Mouse (Mus musculus): ENCODE measurements at regions not wholly inside any gene's neighbourhood (a gene's known extent, or its start where the extent isn't known, plus 50 kb on each side); places are given as distances from the start of the nearest gene placed in this dataset.

DNA sequence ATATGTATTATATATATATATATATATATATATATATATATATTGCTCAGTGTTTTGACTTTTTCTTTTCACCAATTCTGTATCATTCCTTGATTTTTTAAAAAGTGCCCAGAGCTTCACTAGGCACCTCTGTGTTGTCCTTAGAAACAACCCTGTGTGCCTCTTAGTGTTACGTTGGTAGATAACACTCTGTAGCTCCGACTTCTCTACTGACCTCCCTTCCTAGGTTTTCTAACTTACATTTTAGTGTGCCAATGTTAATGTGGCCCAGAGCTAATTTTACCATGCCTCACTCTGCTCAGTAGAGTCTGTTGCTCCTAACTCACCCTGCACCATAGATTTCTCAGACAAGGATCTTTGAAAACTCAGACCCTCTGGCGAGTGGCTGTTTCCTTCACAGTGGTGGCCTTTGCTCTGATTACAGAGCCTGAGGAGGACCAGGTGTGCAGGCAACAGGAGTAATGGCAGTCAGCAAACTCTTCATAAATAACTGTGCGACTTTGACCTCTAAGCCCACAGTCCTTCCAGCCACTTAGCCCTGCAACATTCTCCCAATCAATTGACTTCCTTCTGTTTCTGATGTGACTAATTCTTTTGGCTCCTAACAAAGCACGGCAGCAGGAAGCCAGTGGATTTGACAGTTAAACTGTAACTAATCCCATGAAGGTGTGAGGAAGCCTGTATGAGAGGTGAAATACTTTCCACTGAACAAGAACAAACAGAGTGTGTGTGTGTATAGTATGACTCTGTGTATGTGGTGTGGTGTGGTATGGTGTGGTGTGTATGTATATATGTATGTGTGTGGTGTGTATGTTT lies 53.6 kb upstream of the Actr3 start:
- no peak overlapping the region for H3K27ac ChIP-seq
- no peak for TF ChIP-seq CTCF (conservative IDR thresholded peaks at IDR 0.05)
- H3K4me3 ChIP-seq, result no peak overlapping the region
- DNase-seq (ENCODE audit: low spot score in 2 of 2), result no peak

DNA sequence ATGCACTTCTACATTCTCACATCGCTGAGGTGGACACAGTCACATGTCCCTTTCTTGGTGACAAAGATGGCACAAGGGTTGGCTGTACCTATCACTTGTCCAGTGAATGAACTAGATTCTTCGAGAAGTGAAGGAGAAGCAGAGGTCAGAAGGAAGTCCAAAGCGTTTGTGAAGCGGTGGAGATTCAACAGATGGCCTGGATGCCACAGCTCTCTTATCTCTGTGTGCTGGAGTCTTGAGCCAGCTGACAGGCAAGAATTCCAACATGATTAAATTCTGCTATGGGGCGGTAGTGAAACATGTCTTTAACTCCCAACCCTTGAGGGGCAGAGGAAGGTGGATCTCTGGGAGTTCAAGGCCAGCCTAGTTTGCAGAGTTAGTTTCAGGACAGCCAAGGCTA lies 55.5 kb upstream of the Actr3 start:
- no peak for TF ChIP-seq CTCF (conservative IDR thresholded peaks at IDR 0.05)
- DNase-seq (ENCODE audit: low spot score in 2 of 2), result no peak
- H3K4me3 ChIP-seq, result no peak overlapping the region
- no peak overlapping the region for H3K27ac ChIP-seq

DNA sequence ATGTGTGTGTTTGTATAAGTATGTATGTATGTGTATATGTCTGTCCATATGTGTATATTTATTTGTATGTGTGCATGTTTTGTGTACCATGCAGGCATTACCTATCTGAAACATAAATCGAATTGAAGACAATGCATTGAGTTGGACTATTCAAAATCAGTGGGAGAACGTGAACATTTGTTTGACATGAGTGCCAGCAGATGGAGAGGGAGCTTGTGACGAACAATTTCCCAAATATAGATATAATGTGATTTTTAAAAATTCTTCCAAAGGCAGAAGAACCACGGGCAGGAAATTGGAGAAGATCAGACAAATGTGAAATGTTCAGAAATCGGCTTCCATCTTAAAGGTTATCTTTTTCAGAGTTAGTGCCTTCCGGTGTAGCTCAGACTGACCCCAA lies 59.1 kb upstream of the Actr3 start:
- no peak for TF ChIP-seq CTCF (conservative IDR thresholded peaks at IDR 0.05)
- peak; percentile 49 to 67 for DNase-seq (ENCODE audit: low spot score in 2 of 2)
- Histone ChIP-seq H3K27ac (peak overlapping the region; percentile 86), H3K4me3 (no peak overlapping the region)

DNA sequence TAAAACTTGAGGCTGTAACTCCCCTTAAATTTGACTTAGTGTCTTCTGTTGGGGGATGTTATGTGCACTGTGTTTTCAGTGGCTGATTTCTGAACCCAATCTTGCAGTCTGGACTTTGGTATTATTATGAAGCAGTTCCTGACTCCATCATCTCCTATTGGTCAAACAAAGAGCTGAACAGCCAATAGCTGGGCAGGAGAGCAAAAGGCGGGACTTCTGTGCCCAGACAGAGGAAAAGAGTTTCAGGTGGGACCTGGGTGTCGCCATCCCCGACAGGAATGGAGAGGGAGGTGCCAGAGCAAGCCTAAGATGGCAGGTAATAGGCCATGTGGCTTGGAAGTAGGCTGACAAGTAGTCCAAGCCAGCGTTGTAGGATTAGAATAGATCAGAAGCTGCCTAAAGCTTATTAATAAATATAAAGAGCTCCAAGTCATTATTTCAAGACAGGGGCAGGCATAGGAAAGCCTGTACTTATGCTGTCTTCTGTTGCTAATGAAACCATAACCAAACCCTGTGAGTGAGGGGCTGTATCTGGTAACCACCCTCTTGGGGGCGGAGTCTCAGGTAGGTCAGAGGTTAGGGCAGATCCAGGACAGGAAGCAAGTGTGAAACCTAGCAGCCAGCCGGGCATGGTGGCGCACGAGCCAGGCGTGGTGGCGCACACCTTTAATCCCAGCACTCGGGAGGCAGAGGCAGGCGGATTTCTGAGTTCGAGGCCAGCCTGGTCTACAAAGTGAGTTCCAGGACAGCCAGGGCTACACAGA lies 60.0 kb upstream of the Actr3 start:
- TF ChIP-seq CTCF (conservative IDR thresholded peaks at IDR 0.05), result no peak
- no peak overlapping the region for H3K4me3 ChIP-seq
- no peak for DNase-seq (ENCODE audit: low spot score in 2 of 2)

DNA sequence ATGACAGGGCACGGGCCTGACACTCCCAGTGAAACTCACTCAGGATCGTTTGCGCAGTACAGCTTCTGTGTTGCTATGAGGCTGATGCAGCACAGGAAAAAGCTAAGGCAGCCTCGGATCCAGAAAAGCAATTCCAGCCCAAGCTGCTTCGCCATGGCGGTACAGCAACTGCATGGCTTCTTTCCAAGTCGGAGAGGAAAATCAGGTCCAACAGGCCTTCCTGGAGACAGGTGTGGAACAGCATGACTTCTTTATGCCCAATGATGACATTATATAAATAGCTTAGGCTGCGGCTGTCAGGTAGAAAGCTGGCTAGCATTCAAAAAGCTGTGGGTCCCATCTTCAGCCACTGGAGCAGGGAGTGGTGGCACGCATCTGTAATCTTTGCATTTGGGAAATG lies 61.5 kb upstream of the Actr3 start:
- Histone ChIP-seq H3K27ac (no peak overlapping the region), H3K4me3 (no peak overlapping the region)
- TF ChIP-seq CTCF (conservative IDR thresholded peaks at IDR 0.05), result no peak
- no peak for DNase-seq (ENCODE audit: low spot score in 2 of 2)

More for the DNA sequence above, 60.0 kb upstream of the Actr3 start:
- H3K27ac ChIP-seq, result peak overlapping the region; percentile 86

DNA sequence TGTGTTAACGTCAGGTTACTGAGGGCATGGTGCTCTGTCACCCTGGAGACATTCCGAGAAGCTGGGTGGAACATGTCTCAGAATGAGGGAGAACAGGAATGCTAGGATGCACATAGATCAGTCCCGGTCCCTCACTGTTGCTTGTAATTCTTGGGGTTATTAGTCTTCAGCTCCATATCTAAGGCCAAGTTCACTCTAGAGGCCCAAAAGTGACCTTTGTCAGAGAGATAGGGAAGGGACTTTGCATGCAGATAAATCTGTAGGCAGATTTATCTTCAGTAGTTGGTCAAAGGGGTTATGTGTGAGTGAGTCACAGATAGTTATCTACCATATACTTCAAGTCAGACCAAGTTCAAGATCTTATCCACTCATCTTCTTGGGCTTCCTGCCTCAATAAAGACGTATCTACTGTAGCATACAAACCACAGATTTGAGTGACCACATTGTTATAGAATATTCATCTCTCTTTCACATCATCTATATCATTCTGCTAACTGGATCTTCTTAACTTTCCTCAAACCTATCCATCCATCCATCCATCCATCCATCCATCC lies 58.4 kb upstream of the Slc35f5 start:
- DNase-seq (ENCODE audit: low spot score in 2 of 2), result no peak
- TF ChIP-seq CTCF (conservative IDR thresholded peaks at IDR 0.05), result no peak
- Histone ChIP-seq H3K4me3 (no peak overlapping the region), H3K27ac (no peak overlapping the region)

DNA sequence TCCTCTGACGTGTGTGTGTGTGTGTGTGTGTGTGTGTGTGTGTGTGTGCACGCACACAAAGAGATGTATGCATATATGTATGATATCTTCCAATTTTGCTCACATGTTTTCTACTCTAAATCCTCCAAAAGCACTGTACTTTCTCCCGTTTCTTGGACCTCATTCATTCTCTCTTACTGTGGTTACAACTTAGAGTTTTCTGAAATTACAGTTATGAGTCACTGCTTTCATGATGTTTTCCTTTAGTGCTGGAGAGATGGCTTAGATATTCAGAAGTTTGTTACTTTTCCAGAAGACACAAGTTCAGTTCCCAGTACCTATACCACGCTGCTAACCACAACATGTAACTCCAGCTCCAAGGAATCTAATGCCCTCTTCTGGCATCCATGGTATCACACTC lies 56.5 kb upstream of the Slc35f5 start:
- DNase-seq (ENCODE audit: low spot score in 2 of 2), result no peak
- H3K4me3 ChIP-seq, result no peak overlapping the region

DNA sequence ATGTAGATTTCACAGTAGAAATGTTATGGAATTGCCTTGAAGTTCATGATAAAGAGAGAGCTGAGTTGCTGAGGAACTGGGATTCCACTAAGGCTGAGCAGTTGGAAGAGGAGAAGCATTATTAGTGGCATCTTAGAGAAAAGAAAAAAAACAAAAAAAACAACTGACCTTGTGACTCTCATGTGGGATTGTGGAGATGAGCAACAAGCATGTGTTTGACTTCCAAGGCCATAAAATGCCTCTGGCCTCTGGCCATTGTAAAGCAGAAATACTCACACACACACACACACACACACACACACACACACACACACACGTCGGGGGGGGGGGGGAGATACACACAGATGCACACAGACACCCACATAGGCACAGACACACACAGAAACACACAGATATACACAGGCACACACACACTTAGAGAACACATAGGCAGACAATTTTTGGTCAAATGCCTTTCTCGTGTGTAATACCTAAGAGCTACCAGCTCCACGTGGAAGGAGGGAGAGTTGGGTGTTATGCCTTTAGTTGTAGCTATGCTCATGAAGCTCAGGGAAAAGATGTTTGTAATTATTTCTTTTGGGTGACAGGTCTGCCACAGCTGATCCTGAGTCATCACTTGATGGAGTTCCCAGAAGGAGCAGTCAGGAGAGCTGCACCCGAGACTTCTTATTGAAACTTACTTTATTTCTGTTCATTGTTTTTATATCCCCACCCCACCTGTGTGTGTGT lies 52.4 kb upstream of the Slc35f5 start:
- TF ChIP-seq CTCF (conservative IDR thresholded peaks at IDR 0.05), result no peak
- no peak overlapping the region for H3K4me3 ChIP-seq

More for the DNA sequence above, 56.5 kb upstream of the Slc35f5 start:
- no peak for TF ChIP-seq CTCF (conservative IDR thresholded peaks at IDR 0.05)
- H3K27ac ChIP-seq, result no peak overlapping the region

DNA sequence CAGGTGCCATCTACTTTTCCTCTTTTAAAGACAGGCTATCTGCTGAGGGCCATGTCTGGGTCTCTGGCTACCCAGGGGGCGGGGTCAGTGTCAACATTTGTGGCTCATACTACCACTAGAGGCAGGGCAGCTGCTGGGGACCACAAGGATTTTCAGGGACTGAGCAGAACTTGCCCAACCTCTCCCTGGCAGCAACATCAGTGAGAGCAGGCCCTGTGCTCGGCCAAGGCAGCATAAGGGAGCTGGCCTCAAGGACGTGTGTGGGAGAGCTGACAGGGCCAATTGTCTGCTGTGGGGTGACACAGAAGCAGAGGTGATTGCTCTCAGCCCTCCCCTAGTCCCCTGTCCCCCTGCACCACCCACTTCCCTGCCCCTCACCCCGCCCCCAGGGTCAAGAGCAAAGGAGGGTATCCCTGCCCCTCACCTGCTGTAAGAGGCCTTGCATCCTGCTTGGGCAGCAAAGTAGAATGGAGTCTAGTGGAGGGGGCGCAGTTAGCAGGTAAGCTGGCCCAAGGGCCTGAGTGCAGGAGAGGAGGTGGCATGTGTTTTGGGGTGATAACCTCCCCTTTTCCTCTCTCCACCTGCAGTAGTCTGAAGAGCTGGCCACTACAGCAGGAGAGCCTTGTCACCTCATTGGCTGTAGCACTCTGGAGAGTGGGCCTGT lies 51.7 kb upstream of the Slc35f5 start:
- Histone ChIP-seq H3K4me3 (no peak overlapping the region), H3K27ac (no peak overlapping the region)
- no peak for TF ChIP-seq CTCF (conservative IDR thresholded peaks at IDR 0.05)
- no peak for DNase-seq (ENCODE audit: low spot score in 2 of 2)

More for the DNA sequence above, 52.4 kb upstream of the Slc35f5 start:
- DNase-seq (ENCODE audit: low spot score in 2 of 2), result no peak
- no peak overlapping the region for H3K27ac ChIP-seq

All from layer of hippocampus, adult 2 months (tissue).